Mouse (Mus musculus): ENCODE measurements at regions not wholly inside any gene's neighbourhood (a gene's known extent, or its start where the extent isn't known, plus 50 kb on each side); places are given as distances from the start of the nearest gene placed in this dataset.

DNA sequence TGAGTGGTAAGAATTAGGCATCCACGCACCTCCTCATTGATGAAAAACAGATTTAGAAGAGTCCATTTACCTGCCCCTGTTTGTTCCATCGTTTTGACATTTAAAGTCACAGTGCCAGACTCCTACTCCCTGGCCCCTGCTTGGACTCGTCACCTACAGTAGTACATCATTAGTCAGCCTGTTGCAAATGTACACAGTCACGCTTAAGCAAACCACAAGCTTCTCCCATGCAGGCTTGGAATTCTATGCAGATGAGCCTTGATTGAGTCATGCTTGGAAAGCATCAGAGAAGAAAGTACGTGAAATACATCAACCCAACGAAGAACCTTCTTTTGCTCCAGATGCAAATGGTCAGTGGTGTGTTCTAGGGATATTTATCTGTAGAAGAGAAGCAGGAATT lies 233.8 kb downstream of the Spry2 start:
- Histone ChIP-seq H3K4me2 (ENCODE audit: low read length) (no peak overlapping the region), H3K4me3 (ENCODE audit: control insufficient read depth in 1 of 2, insufficient read depth in 1 of 2, low read depth in 1 of 2, low read length in 2 of 2) (no peak overlapping the region), H3K9me3 (ENCODE audit: control insufficient read depth, low read length) (0 out of 2 replicates have a peak, but pooled peaks cover 3% of the 10 kb centered on the region), H3K27ac (replicated peaks in 1 of 2; ENCODE audit: control insufficient read depth in 1 of 2, insufficient read depth in 1 of 2, low read depth in 2 of 2, low read length in 2 of 2) (no peak overlapping the region), H3K9ac (ENCODE audit: low read length) (no peak overlapping the region), H3K27me3 (ENCODE audit: control insufficient read depth, insufficient read depth, low read length) (no peaks in the 10 kb centered on the region), H3K4me1 (ENCODE audit: control insufficient read depth in 2 of 2, insufficient read depth in 2 of 2, low read length in 2 of 2) (peaks cover 0 to 5% of the 10 kb centered on the region in 2 experiments; a peak in 1 of 4 replicates), H3K36me3 (ENCODE audit: control insufficient read depth, insufficient read depth, low read length) (no peaks in the 10 kb centered on the region)
- WGBS, result 89% methylated on average over 6 of the region's 6 CpGs
- ATAC-seq (ENCODE audit: insufficient number of reproducible peaks, insufficient read depth, low FRiP score, low read depth), result no peak

- ATAC-seq (ENCODE audit: insufficient number of reproducible peaks, insufficient read depth, low FRiP score, low read depth), result no peak
- no peak overlapping the region for H3K9ac ChIP-seq (ENCODE audit: low read length)
- 0 out of 2 replicates have a peak, but pooled peaks cover 4% of the 10 kb centered on the region for H3K9me3 ChIP-seq (ENCODE audit: control insufficient read depth, low read length)
- H3K4me2 ChIP-seq (ENCODE audit: low read length), result no peak overlapping the region
- H3K27me3 ChIP-seq (ENCODE audit: control insufficient read depth, insufficient read depth, low read length), result no peaks in the 10 kb centered on the region
- no peak overlapping the region for H3K4me3 ChIP-seq (ENCODE audit: control insufficient read depth in 1 of 2, insufficient read depth in 1 of 2, low read depth in 1 of 2, low read length in 2 of 2)
- WGBS, result 89% methylated on average over 2 of the region's 2 CpGs
- H3K27ac ChIP-seq (replicated peaks in 1 of 2; ENCODE audit: control insufficient read depth in 1 of 2, insufficient read depth in 1 of 2, low read depth in 2 of 2, low read length in 2 of 2), result no peak overlapping the region
- H3K36me3 ChIP-seq (ENCODE audit: control insufficient read depth, insufficient read depth, low read length), result no peaks in the 10 kb centered on the region
- H3K4me1 ChIP-seq (ENCODE audit: control insufficient read depth in 2 of 2, insufficient read depth in 2 of 2, low read length in 2 of 2), result no peaks in the 10 kb centered on the region
Observed at GRCm38 (mm10) chr14:105658316-105658715, 238.3 kb downstream of the Spry2 start.

- Histone ChIP-seq H3K9me3 (ENCODE audit: control insufficient read depth, low read length) (no peaks in the 10 kb centered on the region), H3K27me3 (ENCODE audit: control insufficient read depth, insufficient read depth, low read length) (no peaks in the 10 kb centered on the region), H3K27ac (replicated peaks in 1 of 2; ENCODE audit: control insufficient read depth in 1 of 2, insufficient read depth in 1 of 2, low read depth in 2 of 2, low read length in 2 of 2) (no peak overlapping the region), H3K4me3 (ENCODE audit: control insufficient read depth in 1 of 2, insufficient read depth in 1 of 2, low read depth in 1 of 2, low read length in 2 of 2) (no peak overlapping the region), H3K4me2 (ENCODE audit: low read length) (no peak overlapping the region), H3K9ac (ENCODE audit: low read length) (no peak overlapping the region), H3K4me1 (ENCODE audit: control insufficient read depth in 2 of 2, insufficient read depth in 2 of 2, low read length in 2 of 2) (no peaks in the 10 kb centered on the region; a peak in 1 of 4 replicates), H3K36me3 (ENCODE audit: control insufficient read depth, insufficient read depth, low read length) (no peaks in the 10 kb centered on the region)
- 39% methylated on average over 3 of the region's 3 CpGs for WGBS
- no peak for ATAC-seq (ENCODE audit: insufficient number of reproducible peaks, insufficient read depth, low FRiP score, low read depth)
Observed at GRCm38 (mm10) chr14:105647166-105647565, 249.5 kb downstream of the Spry2 start.

DNA sequence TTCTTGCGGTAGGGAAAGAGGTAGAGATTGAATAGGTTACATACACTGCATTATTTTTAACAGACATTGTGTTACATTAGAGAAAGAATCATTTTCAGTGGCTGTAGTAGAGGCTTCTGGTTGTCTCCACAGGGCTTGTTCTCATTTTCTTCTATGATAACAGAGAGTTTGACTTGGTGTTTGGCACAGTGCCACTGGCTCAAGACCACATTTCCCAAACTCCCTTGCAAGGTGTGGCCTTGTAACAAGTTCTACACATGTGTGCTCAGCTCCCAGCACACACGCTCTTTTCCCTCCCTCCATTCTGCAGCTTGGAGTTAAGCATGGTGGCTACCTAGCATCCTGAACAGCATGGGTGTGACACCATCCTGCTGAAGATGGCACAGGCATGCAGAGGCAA lies 252.2 kb downstream of the Spry2 start:
- ATAC-seq (ENCODE audit: insufficient number of reproducible peaks, insufficient read depth, low FRiP score, low read depth), result no peak
- H3K9me3 ChIP-seq (ENCODE audit: control insufficient read depth, low read length), result no peaks in the 10 kb centered on the region
- no peak overlapping the region for H3K9ac ChIP-seq (ENCODE audit: low read length)

DNA sequence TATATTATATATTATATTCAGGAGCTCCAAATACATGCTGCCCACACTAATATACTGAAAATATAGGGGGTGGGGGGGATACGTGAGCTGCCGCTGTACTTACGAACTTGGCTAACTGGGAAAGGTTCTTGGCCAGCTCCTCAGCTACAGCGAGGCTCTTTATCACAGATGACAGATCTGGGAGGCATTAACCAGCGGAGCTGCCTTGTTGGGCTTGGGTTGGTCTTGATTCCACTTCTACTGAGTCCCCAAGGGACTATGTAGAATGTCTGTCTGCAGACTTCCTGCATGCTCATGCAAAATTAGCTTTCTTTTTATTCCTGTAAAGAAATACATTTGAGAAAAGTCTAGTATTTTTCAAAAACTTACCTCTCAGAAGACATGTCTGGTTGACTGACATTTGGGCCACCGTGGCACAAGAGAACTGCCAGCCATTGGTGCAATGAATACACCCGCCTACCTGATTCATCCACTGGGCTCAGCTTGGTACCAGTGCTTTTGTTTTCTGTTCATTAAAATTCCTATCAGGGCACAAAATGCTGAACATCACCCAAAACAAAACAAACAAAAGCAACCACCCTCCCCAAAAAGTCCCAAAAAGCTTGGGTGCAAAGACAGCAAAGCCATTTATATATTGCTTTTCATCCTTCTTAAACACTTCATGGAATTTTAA lies 253.2 kb downstream of the Spry2 start:
- WGBS, result 81% methylated on average over 7 of the region's 7 CpGs
- Histone ChIP-seq H3K9ac (ENCODE audit: low read length) (no peak overlapping the region), H3K27me3 (ENCODE audit: control insufficient read depth, insufficient read depth, low read length) (no peaks in the 10 kb centered on the region), H3K4me1 (ENCODE audit: control insufficient read depth in 2 of 2, insufficient read depth in 2 of 2, low read length in 2 of 2) (no peaks in the 10 kb centered on the region; a peak in 1 of 4 replicates), H3K4me3 (ENCODE audit: control insufficient read depth in 1 of 2, insufficient read depth in 1 of 2, low read depth in 1 of 2, low read length in 2 of 2) (no peak overlapping the region), H3K4me2 (ENCODE audit: low read length) (no peak overlapping the region), H3K9me3 (ENCODE audit: control insufficient read depth, low read length) (no peaks in the 10 kb centered on the region), H3K27ac (replicated peaks in 1 of 2; ENCODE audit: control insufficient read depth in 1 of 2, insufficient read depth in 1 of 2, low read depth in 2 of 2, low read length in 2 of 2) (no peak overlapping the region), H3K36me3 (ENCODE audit: control insufficient read depth, insufficient read depth, low read length) (no peaks in the 10 kb centered on the region)
- no peak for ATAC-seq (ENCODE audit: insufficient number of reproducible peaks, insufficient read depth, low FRiP score, low read depth)

More for the DNA sequence above, 252.2 kb downstream of the Spry2 start:
- Histone ChIP-seq H3K4me2 (ENCODE audit: low read length) (no peak overlapping the region), H3K4me3 (ENCODE audit: control insufficient read depth in 1 of 2, insufficient read depth in 1 of 2, low read depth in 1 of 2, low read length in 2 of 2) (no peak overlapping the region), H3K27ac (replicated peaks in 1 of 2; ENCODE audit: control insufficient read depth in 1 of 2, insufficient read depth in 1 of 2, low read depth in 2 of 2, low read length in 2 of 2) (no peak overlapping the region), H3K36me3 (ENCODE audit: control insufficient read depth, insufficient read depth, low read length) (no peaks in the 10 kb centered on the region), H3K27me3 (ENCODE audit: control insufficient read depth, insufficient read depth, low read length) (no peaks in the 10 kb centered on the region), H3K4me1 (ENCODE audit: control insufficient read depth in 2 of 2, insufficient read depth in 2 of 2, low read length in 2 of 2) (no peaks in the 10 kb centered on the region; a peak in 1 of 4 replicates)
- 86% methylated on average over 2 of the region's 2 CpGs for WGBS

GRCm38 (mm10) chr14:105632335-105632734 lies 264.3 kb downstream of the Spry2 start:
- 88% methylated on average over 4 of the region's 4 CpGs for WGBS
- Histone ChIP-seq H3K4me2 (ENCODE audit: low read length) (no peak overlapping the region), H3K4me3 (ENCODE audit: control insufficient read depth in 1 of 2, insufficient read depth in 1 of 2, low read depth in 1 of 2, low read length in 2 of 2) (no peak overlapping the region), H3K27ac (replicated peaks in 1 of 2; ENCODE audit: control insufficient read depth in 1 of 2, insufficient read depth in 1 of 2, low read depth in 2 of 2, low read length in 2 of 2) (no peak overlapping the region), H3K9ac (ENCODE audit: low read length) (no peak overlapping the region), H3K9me3 (ENCODE audit: control insufficient read depth, low read length) (no peaks in the 10 kb centered on the region), H3K36me3 (ENCODE audit: control insufficient read depth, insufficient read depth, low read length) (no peaks in the 10 kb centered on the region), H3K4me1 (ENCODE audit: control insufficient read depth in 2 of 2, insufficient read depth in 2 of 2, low read length in 2 of 2) (no peaks in the 10 kb centered on the region), H3K27me3 (ENCODE audit: control insufficient read depth, insufficient read depth, low read length) (no peaks in the 10 kb centered on the region)
- ATAC-seq (ENCODE audit: insufficient number of reproducible peaks, insufficient read depth, low FRiP score, low read depth), result no peak

GRCm38 (mm10) chr14:105631681-105632031 lies 265.0 kb downstream of the Spry2 start:
- Histone ChIP-seq H3K9me3 (ENCODE audit: control insufficient read depth, low read length) (no peaks in the 10 kb centered on the region), H3K9ac (ENCODE audit: low read length) (no peak overlapping the region), H3K27me3 (ENCODE audit: control insufficient read depth, insufficient read depth, low read length) (no peaks in the 10 kb centered on the region), H3K4me3 (ENCODE audit: control insufficient read depth in 1 of 2, insufficient read depth in 1 of 2, low read depth in 1 of 2, low read length in 2 of 2) (no peak overlapping the region), H3K27ac (replicated peaks in 1 of 2; ENCODE audit: control insufficient read depth in 1 of 2, insufficient read depth in 1 of 2, low read depth in 2 of 2, low read length in 2 of 2) (no peak overlapping the region), H3K36me3 (ENCODE audit: control insufficient read depth, insufficient read depth, low read length) (no peaks in the 10 kb centered on the region), H3K4me1 (ENCODE audit: control insufficient read depth in 2 of 2, insufficient read depth in 2 of 2, low read length in 2 of 2) (no peaks in the 10 kb centered on the region), H3K4me2 (ENCODE audit: low read length) (no peak overlapping the region)
- WGBS, result 78% methylated on average over 5 of the region's 5 CpGs
- no peak for ATAC-seq (ENCODE audit: insufficient number of reproducible peaks, insufficient read depth, low FRiP score, low read depth)

Measured in heart, embryonic 14.5 days (tissue).